Mouse (Mus musculus) gastrocnemius, postnatal 36 days (tissue): Measurements from ENCODE around the gene Robo1. TPM values are rescaled to one million over a fixed set of nuclear protein-coding genes. Genes with fewer than 3 reads are reported as not detected.

Experiments
- DNase-seq, 2 experiments: peaks; one replicate each; pipeline ENCODE4 v3.0.0; 2022
- intact Hi-C: fragments of 180-260 bp; cut with DNase I; formaldehyde crosslinking; loops from one replicate; pipeline ENCODE4 v1.15.1; 2025
- total RNA-seq, 2 experiments: library from RNA; stranded (reverse); gene quantifications; 2 replicates each; pipeline ENCODE4 v1.2.3; 2021

Gene Robo1
- total RNA-seq, 2 experiments from 2014 or later: 1.8 to 1.9 TPM

DNA sequence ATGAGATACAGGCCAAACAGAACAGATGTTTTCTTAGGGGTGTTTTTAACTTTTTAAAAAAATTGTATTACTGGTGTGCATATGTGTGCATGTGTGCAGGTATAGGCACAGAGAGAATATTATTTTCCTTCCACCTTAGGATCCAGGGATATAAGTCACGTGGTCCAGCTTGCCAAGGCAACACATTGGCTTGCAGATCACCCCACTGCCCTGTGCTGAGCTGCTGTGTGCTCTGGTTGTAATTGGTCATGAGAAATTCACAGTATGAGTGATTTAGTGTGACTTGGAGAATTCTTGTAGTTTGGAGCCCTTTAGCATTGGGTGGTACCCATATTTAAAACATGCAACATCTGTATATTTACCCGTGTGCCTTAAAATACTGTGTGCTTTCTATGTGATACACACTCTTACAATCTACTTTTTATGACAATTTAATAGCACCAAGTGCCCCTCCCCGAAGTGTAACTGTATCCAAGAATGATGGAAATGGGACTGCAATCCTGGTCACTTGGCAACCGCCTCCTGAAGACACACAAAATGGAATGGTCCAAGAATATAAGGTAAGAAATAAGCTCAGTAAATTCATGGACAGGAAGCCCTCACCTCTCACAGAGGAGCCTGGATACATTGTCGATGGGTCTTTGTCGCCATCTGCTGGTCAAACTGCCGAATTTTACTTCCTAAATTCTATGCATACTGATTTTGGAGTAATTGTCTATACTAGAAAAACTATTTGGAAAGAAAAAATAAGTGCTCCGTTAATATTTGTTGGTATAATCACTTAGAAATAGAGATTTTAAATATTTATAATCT is 671.5 kb downstream of the Robo1 start:
- DNase-seq: peak in 1 of 2 experiments; percentile 38
- intact Hi-C loops: loop anchor here (2.0 to 10.0 kb wide), 2 partner anchors 331 to 625 kb away; no protein-coding TSS in a partner anchor

DNA sequence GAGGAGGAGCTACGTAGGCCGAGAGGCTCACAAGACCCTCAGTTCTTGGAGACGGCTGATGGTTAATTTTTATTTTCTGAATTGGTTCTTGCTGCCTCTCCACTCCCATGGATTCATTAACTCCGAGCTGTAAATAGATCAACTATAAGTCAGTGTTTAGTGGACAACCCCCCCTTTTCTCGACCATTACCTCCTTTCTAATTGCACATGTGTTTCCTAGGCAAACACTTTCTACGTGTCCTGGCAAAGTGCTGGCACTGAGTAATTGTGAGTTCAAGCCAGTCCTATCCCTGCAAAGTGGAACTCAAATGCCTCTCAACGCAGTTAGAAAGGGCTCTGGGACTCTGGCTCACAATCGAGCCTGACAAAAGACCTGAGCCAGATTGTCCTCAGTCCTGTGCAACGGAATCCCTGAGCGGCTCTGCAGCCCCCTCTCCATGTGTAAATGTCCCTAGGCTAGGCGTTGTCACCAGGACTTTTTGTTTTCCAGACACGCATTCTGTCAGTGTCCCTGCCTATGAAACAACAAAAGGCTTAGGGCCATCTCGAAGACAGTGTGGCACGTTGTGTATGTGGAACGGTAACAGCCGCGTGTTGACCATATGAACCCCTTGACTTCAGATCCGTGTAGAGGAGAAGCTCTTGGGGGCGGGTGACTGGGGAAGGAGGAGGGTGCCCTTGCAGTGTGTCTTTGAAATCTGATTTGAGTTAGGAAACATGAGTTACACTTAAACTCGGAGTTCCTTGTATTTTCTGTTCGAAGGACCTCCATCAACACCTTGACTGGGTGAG is 682.5 kb downstream of the Robo1 start:
- intact Hi-C loops: no loop called here
- no peak for DNase-seq

GRCm38 (mm10) chr16:72993189-72993588 is 685.1 kb downstream of the Robo1 start:
- DNase-seq: no peak
- intact Hi-C loops: no loop called here

- intact Hi-C loops: no loop called here
Measured at GRCm38 (mm10) chr16:72993594-72993993, 685.5 kb downstream of the Robo1 start.

DNA sequence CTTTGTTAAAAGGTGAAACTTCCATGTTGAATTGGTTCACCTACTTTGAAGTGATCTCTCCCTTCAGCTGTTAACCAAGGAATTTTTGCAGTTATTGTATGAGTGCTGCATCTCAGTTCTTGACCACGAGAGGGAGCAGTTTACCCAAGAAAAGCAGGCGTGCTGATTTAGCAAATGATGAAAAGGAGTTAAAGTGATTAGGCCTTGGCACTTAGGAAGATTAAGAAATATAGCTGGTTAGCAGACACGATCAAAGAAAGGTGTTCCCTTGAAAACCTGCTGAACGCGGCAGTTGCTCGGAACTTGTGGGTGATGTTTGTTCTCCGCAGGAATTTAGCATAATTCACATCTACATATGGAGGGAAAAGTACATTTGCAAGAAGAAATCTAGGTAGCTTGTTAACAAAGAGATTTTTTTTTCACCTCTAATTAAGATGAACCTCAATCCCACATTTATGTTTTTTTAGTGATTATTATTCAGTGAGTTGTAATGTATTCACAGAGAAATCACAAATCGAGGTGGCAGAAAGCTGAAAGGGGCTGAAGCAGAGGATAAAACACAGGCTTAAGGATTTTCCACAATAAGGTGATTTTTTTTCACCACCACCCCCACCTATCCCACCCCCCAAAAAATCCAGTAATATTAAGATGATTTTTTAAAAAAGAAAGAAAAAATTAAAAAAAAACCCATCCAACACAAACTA is 687.3 kb downstream of the Robo1 start:
- no peak for DNase-seq
- intact Hi-C loops: no loop called here

More at GRCm38 (mm10) chr16:72993594-72993993, 685.5 kb downstream of the Robo1 start:
- DNase-seq: no peak

DNA sequence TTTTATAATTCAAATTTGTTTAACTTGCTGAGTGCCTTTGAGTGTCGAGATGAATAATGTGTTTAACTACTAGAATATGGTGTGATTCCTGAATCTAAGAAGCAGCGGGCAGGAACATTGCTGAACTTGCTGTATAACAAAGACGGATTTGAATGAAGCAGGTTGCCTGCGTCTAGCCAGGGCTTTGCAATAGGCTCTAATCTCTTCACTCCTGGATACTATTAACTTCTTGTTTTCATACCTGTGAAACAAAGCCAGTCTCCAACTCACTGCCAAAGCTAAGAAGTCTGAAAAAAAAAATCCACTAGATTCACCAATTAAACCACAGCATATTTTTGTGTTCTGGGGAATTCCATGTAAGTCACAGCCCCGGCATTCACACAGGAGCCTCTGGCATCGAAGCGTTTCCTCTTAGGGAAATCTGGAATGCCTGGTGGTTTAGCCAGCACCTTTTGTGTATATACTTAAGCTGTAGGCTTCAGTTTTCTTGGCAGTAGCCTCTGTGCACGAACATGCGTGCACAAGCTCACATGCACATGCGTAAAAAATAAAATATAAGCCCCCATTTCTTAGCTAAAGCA is 687.9 kb downstream of the Robo1 start:
- intact Hi-C loops: no loop called here
- no peak for DNase-seq

DNA sequence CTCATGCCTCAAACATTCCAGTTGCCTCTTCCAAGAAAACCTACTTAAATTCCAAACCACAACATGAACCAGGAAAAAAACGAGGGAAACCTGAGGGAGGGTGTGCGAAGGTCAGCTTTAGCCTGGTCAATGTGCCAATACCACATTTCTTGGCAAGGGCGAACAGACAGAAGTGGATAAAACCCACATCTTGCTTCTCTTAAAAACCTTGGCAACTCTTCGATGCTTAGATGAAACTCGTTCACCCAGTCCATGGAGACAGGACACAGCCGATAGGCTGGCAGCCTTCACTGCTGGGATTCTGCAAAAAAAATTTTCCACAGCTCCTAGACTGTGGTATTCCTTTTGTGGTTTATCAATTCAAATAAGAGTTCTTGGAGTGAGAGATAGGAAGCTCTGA is 690.6 kb downstream of the Robo1 start:
- intact Hi-C loops: no loop called here
- DNase-seq: no peak

- no peak for DNase-seq
- intact Hi-C loops: no loop called here
Measured at GRCm38 (mm10) chr16:73002685-73003084, 694.6 kb downstream of the Robo1 start.

DNA sequence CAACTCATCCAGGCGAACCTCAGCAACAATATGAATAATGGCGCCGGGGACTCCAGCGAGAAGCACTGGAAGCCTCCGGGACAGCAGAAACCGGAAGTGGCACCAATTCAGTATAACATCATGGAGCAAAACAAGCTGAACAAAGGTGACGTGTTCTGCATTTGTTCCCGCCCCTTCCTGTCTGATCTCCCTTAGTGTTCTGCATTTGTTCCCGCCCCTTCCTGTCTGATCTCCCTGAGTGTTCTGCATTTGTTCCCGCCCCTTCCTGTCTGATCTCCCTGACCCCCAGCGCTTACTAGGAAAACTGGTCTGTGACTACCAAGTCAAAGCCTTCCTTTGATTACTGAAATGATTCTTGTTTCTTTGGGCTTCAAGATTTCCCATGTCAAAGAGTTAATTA is 696.5 kb downstream of the Robo1 start:
- DNase-seq: no peak
- intact Hi-C loops: no loop called here

GRCm38 (mm10) chr16:73005831-73006230 is 697.7 kb downstream of the Robo1 start:
- DNase-seq: no peak
- intact Hi-C loops: no loop called here

- no peak for DNase-seq
- intact Hi-C loops: no loop called here
Measured at GRCm38 (mm10) chr16:73007434-73007833, 699.3 kb downstream of the Robo1 start.

GRCm38 (mm10) chr16:73011313-73011712 is 703.2 kb downstream of the Robo1 start:
- no peak for DNase-seq
- intact Hi-C loops: no loop called here

DNA sequence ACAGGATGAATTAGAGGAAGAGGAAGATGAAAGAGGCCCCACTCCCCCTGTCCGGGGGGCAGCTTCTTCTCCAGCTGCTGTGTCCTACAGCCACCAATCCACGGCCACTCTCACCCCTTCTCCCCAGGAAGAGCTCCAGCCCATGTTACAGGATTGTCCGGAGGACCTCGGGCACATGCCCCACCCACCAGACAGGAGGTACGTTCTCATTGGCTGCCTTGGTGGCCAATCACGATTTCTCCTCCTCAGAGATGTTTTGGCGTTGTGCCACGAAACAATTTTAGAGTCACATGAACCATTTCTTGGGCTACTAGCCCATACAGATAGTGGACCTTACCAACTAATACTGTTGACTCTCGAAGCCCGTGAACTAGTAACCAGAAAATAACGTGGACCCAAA is 704.8 kb downstream of the Robo1 start:
- DNase-seq: no peak
- intact Hi-C loops: no loop called here

DNA sequence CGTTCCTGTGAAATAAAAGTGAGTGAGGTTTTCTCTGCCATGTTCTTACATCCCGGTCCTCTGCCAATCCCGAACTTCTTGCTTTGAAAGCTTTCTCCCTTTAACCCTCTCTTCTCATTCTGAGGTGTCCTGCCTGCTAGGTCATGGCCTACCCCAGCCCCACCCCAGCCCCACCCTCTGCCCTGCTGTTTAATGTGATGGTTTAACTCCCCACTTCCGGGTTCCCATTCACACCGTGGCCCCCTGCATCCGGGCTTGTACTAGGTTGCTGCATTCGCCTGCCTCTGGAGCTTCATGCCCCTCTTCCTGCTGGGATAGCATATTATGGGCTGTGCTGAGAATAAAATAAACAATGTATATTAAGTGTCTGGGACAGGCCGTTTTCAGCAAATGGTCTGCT is 706.4 kb downstream of the Robo1 start:
- intact Hi-C loops: no loop called here

GRCm38 (mm10) chr16:73015976-73016375 is 707.9 kb downstream of the Robo1 start:
- intact Hi-C loops: no loop called here

More for the DNA sequence above, 706.4 kb downstream of the Robo1 start:
- DNase-seq: no peak

GRCm38 (mm10) chr16:73016801-73017200 is 708.7 kb downstream of the Robo1 start:
- DNase-seq: no peak
- intact Hi-C loops: no loop called here

More at GRCm38 (mm10) chr16:73015976-73016375, 707.9 kb downstream of the Robo1 start:
- DNase-seq: no peak

GRCm38 (mm10) chr16:73024326-73024725 is 716.2 kb downstream of the Robo1 start:
- intact Hi-C loops: no loop called here
- no peak for DNase-seq

GRCm38 (mm10) chr16:73027692-73028091 is 719.6 kb downstream of the Robo1 start:
- intact Hi-C loops: no loop called here
- DNase-seq: peak; percentile 25 to 42

DNA sequence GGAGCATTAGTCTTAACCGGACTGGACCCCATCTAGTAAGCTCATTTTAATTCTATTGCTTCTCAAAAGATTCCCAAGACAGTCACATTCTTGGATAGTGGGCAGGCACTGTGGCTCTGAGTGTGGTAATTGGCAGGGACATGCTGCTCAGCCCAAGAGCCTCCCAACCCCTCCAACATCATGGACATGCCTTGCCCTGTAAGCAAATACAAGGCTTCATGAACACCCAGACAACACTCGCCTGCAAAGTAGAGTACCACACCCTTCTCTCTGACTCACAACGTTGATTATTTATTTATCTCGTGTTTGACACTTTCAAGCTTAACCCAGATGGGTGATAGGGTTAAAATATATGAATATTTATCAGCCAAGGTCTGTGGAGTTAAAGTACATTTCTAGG is 722.9 kb downstream of the Robo1 start:
- intact Hi-C loops: no loop called here
- DNase-seq: no peak

GRCm38 (mm10) chr16:73035210-73035985 is 727.3 kb downstream of the Robo1 start:
- DNase-seq: no peak
- intact Hi-C loops: no loop called here
